Mouse (Mus musculus) heart, postnatal 10 days (tissue): ENCODE measurements around the gene Hoxd13. TPM values are rescaled to one million over a fixed set of nuclear protein-coding genes. Genes with fewer than 3 reads are reported as not detected.

Experiments
- DNase-seq, 2 experiments: peaks; one replicate each; pipeline ENCODE4 v3.0.0; 2021
- intact Hi-C: fragments of 180-260 bp; cut with DNase I; formaldehyde crosslinking; loops from one replicate; pipeline ENCODE4 v1.15.1; 2025
- total RNA-seq, 2 experiments: library from RNA; stranded (reverse); gene quantifications; 2 replicates each; pipeline ENCODE4 v1.2.3; 2021

Gene Hoxd13
- total RNA-seq, 2 experiments from 2014 or later, result not detected

DNA sequence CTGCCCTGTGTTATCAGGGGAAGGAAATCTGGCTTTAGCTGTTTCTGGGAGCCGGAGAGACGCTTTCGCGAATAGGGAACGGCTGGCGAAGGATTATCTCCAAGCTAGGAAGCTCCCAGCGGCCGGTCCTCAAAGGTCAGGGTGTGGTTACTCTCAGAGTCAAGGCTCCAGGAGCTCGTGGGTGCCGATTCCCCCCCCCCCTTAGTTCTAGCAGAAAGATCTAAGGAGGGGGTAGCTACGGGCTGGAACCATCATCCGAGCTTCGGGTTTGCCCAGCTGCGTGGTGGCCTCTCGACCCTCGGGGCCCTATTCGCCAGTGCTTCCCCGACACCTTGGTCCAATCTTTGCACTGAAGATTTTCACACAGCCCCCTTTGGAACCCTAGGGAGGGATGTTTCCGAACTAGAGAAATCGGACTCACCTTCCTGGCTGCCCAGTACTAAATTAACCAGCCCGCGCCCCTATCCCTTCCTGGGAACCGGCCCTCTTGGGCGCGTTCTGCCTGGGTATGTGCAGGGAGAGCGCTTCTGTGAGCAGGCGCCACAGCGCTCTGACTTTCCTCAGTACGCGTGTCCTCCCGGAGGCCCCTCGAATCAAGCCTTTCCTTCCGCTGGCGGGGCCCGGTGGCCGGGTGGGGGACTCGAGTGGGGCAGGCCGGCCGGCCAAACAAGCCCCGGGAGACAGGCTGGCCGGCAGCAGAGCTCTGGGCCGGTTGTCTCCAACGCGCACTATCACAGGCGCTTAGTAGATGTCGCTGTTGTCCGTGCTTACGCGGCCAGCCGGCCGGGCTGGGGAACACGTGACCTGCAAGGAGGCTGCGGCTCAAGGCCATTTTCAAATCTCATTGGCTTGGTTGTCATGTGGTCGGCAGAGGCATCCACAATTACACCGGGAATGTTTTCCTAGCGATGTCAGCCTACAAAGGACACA, 23.2 kb downstream of the Hoxd13 start, which contains the start of gene Hoxd10:
Gene Hoxd10 (plus strand): TSS at position 903 of the 930 bp plus-strand sequence.
- DNase-seq, result peak in 1 of 2 experiments; percentile 64

DNA sequence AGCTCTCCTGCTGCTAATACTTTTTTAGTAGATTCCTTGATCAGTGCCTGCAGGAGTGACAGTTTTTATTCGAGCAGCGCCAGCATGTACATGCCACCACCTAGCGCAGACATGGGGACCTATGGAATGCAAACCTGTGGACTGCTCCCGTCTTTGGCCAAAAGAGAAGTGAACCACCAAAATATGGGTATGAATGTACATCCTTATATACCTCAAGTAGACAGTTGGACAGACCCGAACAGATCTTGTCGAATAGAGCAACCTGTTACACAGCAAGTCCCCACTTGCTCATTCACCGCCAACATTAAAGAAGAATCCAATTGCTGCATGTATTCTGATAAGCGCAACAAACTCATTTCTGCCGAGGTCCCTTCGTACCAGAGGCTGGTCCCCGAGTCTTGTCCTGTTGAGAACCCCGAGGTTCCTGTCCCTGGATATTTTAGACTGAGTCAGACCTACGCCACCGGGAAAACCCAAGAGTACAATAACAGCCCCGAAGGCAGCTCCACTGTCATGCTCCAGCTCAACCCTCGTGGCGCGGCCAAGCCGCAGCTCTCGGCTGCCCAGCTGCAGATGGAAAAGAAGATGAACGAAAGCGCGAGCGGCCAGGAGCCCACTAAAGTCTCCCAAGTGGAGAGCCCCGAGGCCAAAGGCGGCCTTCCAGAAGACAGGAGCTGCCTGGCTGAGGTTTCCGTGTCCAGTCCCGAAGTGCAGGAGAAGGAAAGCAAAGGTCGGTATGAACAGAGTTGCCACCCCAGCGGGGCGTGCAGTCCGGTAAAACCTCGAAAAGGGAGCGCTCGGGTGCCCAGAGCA, 24.1 kb downstream of the Hoxd13 start:
- DNase-seq, result no peak
- intact Hi-C loops, result no loop called here

More for the DNA sequence above, 23.2 kb downstream of the Hoxd13 start, which contains the start of gene Hoxd10:
- intact Hi-C loops, result no loop called here

DNA sequence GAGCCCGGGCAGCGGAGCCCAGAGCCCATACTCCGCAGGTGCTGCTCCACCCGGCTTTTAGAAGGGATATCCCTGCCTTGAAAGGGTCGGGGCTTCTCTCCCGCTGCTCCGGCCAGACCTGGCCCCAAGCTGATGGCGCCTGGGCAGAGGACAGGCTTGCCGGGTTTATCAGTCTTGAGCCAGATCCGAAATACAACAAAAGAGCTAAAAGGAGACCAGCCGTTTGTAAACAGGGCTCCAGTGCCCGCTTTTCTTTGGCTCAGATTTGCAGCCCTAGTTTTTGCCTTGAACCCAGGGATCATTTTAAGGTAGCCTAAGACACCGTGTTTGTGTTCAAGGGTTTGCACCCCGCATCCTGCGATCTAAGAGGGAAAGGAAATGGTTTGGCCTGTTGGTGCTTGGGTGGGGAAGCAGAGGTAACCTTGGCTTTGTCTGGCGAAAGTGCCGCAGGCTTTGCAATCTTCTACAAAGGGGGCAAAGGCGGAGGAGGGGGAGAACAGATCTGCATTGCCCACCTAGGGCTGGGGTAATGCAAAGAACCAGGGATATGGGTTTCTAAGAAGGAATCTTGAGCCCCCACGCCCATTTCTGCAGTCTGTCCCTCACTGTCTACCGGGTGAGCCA, 24.8 kb downstream of the Hoxd13 start:
- intact Hi-C loops, result no loop called here
- DNase-seq, result no peak

DNA sequence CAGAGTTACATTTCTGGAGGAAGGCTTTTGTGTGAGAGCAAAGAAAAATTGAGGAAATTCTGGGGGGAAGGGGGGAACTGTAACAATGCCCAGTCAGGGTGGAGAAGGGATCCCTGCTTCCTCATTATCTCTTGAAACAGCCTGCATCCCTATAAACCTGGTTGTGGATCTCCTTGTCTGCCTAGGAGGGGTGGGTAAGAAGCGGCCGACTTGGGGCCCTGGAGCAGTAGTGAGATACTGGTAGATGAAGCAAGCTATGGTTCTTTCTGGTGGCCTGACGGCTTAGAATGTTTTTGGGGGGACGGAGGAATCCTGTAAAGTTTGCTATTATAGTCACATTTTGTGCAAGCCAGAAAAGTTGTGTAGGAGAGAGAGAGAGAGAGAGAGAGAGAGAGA, 25.3 kb downstream of the Hoxd13 start:
- intact Hi-C loops, result no loop called here
- no peak for DNase-seq

DNA sequence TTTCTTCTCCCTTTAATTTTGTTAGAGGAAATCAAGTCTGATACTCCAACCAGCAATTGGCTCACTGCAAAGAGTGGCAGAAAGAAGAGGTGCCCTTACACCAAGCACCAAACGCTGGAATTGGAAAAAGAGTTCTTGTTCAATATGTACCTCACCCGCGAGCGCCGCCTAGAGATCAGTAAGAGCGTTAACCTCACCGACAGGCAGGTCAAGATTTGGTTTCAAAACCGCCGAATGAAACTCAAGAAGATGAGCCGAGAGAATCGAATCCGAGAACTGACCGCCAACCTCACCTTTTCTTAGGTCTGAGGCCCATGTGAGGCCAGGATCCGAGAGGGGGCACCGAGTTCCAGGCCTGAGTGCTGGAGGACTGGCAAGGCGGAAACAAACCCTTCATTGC, 26.0 kb downstream of the Hoxd13 start:
- no peak for DNase-seq
- intact Hi-C loops, result no loop called here

DNA sequence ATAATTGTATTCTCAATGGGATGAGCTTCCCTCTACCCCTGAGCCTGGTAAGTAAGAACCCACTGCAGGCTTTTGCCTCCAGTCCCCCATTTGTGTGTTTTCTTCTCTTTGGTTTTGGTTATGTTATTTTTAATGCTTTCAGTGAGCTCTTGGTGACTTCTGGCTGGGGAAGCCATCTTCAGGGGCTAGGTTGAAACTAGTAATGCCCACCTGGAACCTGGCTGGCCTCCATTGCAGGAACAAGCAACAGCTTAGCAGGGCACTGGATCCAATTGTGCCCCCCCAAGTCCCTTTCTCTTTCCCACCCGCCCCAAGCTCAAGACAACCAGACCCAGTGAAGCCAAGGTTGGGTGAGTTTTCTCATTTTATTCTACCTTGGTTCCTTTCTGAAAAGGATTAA, 27.3 kb downstream of the Hoxd13 start:
- intact Hi-C loops, result no loop called here

DNA sequence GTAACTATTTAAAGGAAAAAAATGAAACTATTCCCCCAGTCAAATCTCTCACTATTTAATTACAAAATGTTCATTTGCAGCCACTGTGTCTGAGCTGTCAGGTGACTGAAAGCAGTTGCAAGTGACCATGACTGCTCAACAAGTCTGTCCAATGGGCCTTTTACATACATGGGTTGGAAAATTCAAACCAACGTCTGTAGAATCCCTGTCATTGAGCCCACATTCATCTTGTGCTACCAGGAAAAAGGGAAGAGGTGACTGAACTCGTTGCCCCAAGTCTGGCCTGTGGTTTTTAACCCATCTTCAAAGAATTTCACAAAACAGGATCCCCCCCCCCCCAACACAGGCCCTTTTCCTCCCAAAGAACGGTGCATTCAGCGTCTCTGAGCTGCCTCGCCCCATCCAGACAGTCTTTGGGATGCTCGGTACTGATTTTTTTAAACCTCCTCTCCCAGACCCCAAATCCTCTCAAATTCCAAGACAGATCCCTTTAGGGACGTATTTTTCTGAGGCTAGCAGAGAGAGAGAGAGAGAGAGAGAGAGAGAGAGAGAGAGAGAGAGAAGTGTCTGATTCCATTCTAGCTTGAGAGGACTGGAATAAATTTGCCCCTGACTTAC, 27.8 kb downstream of the Hoxd13 start:
- no peak for DNase-seq
- intact Hi-C loops, result no loop called here

More for the DNA sequence above, 27.3 kb downstream of the Hoxd13 start:
- no peak for DNase-seq

DNA sequence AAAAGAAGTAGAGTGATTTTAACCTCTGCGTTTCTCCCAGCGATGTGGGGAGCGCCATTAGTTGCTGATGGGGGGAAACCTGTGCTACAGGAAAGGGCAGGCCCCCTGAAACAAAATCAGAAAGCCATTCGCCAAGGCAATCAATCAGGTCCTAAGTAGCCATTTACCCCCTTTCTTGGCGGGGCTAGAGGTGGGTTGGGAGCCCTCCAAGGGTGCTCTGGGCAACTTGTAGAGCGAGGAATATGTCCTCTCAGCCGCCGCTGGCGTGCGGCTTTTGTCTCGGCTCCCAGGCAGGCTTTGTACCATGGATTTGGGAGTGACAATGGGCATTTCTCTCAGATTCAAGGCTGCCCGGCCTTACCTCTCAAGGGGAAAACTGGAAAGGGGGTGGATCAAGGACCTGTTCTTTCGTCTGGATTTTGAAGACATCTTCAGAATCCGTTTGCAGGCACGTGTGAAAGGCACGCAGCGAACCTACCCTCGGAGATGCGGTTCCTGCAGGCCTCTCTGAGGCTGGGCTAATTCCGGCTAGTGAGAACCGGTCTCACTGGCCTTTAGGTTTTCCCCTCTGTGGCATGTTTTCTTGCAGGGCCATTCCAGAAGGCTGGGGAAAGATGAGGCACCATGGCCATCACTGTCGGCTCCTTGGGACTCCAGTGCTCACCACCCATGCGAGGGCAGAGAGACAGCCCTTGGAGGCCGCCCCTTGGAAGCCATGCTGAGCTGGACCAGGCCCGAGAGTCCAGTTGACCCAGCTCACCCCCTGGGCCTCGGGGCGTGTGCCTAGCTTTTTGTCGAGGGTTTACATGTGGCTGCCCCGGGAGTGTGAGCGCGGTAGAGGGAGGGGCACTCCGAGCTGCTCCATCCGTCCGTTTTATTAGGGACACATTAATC, 28.6 kb downstream of the Hoxd13 start:
- no peak for DNase-seq

DNA sequence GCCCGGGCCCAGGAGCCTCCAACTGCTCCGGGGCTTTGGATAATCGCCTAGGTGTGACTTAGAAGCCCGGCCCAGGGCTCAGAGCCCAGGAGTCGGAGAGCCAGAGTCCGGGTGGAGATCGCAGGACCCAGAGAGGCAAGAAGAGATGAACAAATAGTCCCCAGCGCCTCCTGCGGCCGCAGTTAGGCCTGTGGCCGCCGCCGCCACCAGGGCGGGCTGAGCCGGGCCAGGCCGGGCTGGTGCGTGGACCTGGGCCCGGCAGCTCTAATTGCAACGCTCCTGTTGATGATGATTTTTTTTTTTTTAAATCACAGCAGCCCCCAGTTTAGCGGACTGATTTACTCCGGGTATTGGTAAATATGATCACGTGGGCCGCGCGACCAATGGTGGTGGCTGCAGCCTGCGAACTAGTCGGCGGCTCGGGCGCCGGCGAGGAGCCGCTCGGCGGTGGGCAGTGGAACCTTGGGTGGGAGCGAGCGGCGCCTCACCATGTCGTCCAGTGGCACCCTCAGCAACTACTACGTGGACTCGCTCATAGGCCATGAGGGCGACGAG, 29.5 kb downstream of the Hoxd13 start, which contains the start of gene Hoxd9:
Gene Hoxd9 (plus strand): TSS at position 161 of the 555 bp plus-strand sequence.
- DNase-seq, result peak in 1 of 2 experiments; percentile 62
- intact Hi-C loops, result no loop called here

More for the DNA sequence above, 28.6 kb downstream of the Hoxd13 start:
- intact Hi-C loops, result no loop called here

DNA sequence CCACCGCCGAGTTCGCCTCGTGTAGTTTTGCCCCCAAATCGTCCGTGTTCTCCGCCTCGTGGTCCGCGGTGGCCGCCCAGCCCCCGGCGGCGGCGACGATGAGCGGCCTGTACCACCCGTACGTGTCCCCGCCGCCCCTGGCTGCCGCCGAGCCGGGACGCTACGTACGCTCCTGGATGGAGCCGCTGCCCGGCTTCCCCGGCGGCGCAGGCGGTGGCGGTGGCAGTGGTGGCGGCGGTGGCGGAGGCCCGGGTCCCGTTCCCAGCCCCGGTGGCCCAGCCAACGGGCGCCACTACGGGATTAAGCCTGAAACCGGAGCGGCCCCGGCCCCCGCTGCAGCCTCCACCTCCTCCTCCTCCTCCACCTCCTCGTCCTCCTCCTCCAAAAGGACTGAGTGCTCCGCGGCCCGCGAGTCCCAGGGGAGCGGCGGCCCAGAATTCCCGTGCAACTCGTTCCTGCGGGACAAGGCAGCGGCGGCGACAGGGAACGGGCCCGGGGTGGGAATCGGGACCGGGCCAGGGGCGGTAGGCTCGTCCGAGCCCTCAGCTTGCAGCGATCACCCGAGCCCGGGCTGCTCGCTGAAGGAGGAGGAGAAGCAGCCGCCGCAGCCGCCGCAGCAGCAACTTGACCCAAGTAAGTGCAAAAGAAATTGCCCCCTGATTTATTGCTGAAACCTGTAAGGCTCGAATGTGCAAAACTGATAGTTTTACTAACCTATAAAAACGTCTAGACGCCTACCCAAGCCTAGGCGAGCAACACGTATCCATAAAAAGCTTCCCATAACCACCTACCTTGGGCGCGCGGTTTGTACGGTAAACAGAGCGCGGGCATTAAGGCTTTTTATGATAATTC, 30.3 kb downstream of the Hoxd13 start:
- intact Hi-C loops, result no loop called here
- no peak for DNase-seq

DNA sequence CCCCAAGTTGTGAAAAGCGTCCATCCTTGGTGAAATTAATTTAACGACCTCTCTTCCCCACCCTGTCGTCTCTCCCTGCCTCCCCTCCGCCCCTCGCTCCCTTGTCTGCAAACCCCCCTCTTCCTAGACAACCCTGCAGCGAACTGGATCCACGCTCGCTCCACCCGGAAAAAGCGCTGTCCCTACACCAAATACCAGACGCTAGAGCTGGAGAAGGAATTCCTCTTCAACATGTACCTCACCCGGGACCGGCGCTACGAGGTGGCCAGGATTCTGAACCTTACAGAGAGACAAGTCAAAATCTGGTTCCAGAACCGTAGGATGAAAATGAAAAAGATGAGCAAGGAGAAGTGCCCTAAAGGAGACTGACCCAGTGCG, 30.9 kb downstream of the Hoxd13 start:
- no peak for DNase-seq
- intact Hi-C loops, result no loop called here

DNA sequence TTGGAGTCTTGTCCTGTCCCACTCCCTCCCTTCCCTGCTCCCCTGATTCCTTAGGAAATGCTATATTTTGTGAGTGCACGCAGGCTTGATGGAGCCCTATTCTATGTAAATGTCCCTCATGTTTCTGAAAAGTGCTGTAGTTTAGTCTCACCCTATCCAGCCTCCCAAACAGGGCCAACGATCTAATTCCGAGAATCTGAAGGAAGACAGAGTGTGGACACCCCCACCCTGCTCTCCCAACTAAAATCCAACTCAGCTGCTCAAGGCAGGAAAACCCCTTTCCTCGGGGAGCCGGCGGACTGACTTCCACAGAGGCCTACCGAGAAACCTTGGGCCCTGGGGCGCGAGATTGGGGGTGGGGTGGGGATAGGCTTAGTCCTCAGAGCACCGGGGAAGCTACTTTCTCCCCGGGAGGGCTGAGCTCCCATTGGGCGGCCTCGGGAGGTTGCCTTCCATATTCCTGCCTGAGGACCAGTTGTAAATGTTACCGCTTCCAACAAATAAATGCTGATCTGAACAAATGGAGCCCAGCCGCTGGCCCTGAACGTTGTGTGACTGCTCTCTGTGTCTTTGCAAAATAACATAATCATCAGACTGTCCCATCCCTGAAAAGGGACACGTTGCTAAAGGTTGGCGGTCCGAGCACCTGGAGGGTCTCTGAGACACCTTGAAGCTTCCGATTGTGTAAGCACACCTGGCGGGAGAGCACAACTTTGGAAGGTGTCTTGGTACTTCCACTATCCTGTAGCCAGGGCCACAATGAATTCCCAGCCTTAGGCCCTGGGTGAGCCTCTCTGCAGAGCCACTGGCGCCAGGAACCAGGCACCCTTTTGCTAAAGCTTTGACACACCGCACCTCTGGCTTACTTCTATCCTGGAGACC, 31.8 kb downstream of the Hoxd13 start:
- DNase-seq, result no peak
- intact Hi-C loops, result loop anchor here (5.0 to 10.0 kb wide), 2 partner anchors 452 to 1085 kb away; no protein-coding TSS in a partner anchor

DNA sequence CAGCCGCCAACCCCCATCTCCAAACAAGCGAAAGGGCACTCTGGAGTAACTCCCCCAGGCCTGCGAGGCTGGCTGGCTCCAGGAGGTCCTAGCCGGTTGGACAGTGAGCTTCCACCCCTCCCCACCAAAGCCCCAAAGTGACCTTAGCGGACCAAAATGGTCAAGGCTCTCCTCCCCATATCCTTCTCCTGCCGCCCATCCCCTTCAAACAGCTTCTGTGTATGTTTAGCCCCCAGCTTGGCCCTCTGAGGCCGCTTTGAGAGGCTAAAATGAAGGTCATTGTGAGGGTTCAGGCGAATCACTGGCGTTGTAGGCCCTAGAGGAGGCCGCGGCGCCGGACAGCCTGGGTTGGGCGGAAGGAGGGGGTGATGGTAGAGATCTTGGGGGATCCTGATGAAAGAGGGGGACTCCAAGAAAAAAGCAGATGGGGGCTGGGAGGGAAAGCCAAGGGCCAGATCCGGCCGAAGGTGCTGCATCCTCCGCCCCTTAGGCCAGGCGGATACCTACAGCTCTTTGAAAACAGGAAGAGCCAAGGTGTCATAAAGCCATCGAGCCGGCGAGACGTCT, 32.5 kb downstream of the Hoxd13 start:
- DNase-seq, result no peak
- intact Hi-C loops, result loop anchor here (5.0 to 10.0 kb wide), 2 partner anchors 452 to 1084 kb away; no protein-coding TSS in a partner anchor

DNA sequence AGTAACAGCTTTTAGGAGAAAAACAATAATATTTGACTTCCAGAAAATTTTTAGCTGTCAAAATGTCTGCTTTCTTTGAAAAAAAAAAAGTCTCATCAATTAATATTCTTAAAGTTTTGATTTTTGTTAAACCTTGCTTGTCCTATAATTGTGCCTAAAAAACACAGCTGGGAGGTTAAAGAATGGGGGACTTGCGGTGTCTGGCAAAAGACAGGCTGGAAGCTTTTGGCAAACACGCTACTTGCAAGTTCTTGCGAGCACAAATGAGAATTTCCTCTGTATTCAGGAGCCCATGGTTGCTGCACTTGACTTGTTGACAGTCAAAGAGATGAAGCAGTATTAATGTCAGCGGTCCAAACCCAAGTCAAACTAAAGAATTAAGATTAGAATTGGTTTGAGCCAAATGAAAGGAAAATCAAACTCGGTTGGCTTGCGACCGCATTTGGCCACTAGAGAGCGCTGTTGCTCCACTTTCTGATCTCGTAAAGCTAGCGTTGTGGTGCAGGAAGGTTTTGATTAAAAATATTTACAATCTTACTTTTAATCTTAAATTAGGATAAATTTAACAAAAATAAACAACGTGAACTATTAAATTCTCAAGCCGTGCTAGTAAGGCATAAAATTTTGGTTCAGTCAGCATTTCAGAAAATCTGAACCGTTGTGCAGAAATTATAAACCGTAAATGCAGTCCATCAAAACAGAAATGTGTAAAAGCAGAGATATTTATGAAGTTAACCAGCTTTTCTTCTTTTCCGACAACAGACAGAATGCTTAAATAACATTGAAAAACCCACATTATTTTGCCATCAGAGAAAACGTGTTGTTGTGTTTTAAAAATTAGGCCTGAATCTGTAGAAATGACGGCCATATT, 34.1 kb downstream of the Hoxd13 start:
- peak; percentile 82 to 89 for DNase-seq
- intact Hi-C loops, result loop anchor here (1.0 to 10.0 kb wide), 5 partner anchors 437 to 1083 kb away; no protein-coding TSS in a partner anchor

DNA sequence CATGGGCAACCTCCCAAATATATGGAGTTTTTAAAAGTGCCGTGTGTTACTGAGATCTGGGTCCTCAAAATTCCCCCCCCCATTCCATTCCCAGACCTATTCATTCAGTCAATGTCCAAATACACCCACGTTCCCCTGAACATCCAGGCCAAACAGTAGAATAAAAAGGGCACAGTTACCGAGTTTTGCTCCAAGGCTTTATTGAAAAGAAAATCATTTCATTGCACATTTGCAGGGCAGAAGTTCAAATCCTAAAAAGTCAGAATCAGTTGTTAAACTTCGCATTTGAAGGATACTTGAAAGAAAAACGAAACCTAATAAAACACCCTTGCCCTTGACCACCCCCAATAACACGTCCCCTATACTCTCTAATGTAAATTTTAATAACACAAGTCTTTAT, 34.7 kb downstream of the Hoxd13 start:
- DNase-seq, result no peak
- intact Hi-C loops, result loop anchor here (1.0 to 10.0 kb wide), 5 partner anchors 436 to 1082 kb away; no protein-coding TSS in a partner anchor
